Mouse (Mus musculus) layer of hippocampus, postnatal 10 days (tissue): ENCODE measurements at regions not wholly inside any gene's neighbourhood (a gene's known extent, or its start where the extent isn't known, plus 50 kb on each side); places are given as distances from the start of the nearest gene placed in this dataset.

Experiments
- DNase-seq, 2 experiments: peaks; one replicate each; pipeline ENCODE4 v3.0.0; 2021; ENCODE audit warnings: low spot score in 2 of 2

DNA sequence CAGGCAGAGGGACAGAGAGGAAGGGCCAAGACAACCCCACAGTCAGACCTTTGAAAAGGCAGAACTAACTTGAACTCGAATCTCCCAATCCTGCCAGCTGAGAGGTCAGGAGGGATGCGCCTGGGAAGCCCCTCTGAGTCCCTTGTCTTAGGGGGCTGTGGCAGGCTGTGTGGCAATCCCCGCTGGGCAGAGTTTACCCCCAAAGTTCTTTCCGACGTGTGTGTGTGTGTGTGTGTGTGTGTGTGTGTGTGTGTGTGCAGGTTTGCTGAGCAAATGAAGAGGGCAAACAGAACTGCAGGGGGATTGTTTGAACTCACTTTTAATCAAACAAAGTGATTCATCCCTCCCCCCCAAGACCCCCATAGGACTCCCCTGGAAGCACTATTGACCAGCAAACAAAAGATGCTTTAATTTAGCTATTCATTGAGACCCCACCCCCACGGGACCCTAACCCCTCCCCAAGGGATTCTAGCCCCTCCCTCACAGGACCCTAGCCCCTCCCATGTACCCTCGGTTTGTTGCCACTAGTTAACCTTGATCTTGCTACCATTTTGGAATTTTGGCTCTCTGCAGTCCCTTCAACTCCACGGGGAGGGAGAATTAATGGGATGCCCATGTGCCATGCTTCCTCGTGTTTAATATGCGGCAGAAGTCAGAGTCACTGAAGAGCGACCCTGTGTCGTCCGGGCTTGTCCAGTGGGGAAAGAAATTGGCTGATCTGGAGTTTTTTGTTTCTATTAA lies 143.4 kb upstream of the Gli2 start:
- no peak for DNase-seq

DNA sequence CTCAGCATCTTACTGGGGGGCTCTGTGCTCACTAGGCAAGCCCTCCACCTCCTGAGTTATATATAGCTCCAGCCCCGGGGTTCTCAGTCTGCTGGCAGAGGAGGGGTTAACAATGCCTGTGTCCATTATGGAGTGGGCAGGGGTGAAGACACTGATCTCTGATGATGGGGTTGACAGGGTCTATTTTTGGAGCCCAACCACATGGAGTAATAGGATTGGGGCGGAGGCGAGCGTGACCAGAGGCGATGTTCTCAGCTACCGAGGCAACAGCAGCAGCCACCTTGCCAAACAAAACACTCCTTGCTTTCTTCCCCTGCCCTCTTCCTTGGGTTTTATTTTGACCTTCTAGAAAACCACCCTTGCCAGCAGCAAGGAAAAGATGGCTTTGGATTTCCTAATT lies 141.1 kb upstream of the Gli2 start:
- DNase-seq = no peak

DNA sequence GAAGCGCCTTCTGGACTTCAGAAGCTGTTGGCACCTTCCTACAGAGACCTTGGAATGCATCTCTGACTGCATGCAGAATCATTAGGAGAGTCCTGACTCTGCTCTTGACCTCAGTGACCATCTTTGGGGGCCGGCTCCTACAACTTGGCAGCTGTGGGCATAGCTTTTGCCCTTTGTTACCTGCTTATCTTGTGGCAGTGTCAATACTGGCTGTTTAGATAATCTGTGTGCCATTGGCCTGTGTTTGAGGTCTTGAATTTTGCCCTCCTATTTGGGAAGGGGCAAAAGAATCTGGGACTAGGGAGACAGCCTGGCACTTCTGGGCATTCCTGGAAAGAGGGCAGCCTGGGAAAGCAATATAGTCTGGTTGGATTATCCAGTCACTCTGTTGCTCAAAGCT lies 137.8 kb upstream of the Gli2 start:
- DNase-seq = no peak

DNA sequence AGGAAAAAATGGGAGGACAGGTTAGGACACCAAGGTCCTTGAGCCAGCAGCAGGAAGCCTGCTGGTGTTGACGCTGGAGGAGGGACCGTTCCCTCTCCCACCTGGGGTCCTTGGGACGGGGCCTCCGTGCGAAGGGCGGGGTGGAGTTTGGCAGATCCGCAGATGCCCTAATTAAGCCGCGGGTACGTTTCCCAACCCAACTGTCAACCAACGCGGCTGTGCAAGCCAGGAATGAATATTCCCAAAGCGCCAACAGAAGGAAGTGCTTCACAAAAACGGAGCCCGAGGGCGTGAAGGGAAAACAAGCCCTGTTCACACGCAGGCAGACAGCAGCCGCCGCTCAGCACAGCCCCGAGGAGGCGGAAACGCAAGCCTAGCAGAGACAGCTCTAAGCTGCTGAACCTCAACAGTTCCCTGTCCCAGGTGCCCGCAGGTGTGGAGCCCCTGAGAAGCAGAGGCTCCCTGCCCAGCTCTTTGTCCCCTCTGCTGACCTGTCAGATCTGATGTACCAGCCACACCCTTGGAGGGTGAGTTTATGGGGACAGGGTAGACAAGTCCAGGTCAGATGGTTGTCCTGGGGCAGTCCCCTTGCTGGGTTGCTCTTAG lies 136.1 kb upstream of the Gli2 start:
- DNase-seq = peak; percentile 70 to 75

DNA sequence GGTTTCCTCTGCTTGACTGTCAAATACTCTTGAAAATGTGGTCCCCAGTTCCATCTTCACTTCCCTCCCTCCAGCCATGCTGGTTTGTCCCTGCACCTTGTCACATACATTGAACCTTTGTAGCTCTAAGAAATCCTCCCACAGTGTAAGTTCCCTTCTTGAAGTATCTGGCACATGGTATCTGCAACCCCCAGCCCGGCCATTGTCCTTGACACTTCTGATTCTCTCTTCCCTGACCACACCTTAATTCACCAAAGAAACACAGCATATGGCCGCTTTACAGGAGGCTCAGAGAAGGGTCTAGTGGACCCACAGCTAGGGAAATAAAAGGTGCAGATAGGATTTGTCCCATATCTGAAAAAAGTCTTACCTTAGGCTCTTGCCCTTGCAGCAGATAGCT lies 133.9 kb upstream of the Gli2 start:
- no peak for DNase-seq

DNA sequence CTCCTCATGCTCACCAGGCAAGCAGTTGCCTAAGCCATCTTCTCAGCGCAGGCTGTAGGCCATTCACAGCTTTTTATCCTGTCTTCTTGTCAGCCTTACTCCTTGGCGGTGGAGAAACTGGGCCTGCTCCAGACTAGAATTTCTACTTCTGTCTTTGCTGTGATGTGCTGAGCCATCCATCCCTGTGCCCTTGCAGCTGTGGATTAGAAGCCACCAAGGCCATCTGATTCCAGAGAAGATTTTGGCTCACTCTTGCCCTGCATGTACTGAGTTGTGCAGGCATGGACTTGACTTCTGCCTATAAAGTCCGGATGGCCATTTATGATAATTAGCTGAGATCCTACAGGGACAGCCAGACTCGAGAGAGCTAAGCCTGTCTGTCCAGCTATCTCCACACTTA lies 133.4 kb upstream of the Gli2 start:
- DNase-seq = no peak

DNA sequence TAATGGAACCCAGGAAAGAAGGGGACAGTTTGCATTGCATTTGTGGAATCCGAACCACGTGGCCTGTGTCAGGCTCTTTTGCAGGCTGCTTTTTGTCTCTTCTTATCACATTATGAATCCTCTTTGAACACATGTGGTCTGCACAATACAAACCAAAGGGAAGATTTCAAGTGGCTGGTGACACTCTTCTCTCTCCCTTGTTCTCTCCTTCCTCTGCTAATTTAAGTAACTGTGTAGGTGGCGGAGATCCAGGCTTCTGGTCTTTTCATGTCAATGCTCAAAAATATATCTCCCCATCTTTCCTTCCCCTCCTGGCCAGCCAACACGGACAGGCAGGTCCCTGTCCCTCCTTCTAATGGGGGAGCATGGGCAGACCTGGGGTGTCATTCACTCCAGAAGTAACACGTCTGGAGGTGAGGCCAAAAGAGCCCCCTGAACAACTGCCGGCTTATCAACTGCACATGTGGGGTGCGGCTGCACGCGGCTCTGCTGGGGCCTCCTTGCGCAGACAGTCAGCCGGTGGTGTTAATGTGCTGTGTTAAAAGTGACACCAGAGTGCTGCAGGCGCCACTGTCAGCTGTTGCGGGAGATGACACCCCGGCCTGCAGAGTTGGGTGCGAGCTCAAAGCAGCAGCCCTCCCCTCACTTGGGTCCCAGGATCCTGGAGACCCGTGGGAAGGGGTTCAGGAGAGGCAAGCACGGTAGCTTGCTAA lies 130.3 kb upstream of the Gli2 start:
- no peak for DNase-seq

DNA sequence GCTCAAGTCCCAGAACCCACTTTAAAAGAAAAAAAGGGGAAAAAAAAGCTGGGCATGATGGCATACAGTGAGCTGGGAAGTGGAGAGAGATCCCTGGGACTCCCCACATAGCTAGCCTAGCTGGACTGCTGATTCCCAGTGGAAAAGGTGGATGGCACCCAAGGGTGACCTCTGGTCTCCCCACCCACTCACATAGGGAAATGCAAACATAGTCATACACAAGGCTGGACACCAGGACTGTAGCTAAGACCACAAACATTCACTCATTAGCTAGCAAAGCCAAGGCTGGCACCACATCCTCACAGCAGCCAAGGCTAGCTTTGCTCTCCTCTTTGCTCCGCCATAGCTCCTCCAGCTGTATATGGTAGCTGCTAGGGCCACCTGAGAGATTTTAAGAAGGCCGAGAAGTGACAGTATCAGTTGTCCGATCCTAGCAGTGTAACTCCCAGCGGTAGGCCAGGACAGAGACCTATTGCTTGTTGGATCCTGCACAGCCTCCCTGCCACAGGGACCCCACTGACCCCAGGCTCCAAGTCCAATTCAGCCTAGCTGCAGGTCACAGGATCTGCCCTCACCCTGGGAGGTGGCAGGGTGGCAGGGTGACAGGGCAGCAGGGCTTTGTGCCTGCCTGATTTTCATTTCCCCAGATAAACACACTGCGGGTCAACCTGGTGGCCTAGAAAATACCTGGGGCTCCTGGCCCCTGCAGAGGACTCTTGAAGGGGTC lies 119.8 kb upstream of the Gli2 start:
- no peak for DNase-seq

DNA sequence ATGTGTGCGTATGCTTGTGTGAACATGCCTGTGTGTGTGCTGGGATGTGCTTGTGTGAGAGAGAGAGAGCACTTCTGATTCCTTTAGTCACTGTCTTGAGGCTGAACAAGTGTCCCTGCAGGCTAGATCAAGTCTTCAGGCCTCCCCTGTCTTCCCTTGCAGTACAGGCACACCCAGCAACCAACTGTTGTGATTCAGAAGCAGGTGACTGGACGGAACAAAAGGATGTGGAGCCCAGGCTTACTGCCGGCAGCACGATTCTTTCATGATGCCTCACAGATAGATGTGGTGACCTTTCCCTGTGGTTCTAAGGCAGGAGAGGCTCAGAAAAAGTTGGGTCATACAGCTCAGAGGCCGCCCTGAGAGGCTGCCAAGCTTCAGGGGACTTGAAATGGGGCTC lies 114.0 kb upstream of the Gli2 start:
- no peak for DNase-seq

DNA sequence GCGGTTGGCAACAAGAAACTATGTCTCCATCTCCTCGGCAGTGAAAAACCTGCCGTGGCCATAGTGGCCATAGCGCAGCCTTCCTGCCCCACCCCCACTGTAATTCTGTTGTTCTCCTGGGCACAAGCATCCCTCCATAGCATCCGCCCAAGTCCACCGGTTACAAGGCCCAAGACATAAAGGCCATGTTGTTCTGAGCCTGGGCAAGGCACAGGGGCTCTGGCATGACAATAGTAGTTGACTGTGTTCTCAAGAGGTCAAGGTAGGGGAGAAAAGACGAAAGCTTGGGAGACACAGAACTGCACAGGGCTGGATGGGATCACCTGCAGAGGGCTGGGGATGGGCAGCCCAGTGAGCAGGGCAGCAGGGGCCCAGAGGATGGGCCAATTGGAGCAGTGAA lies 112.9 kb upstream of the Gli2 start:
- DNase-seq = no peak

DNA sequence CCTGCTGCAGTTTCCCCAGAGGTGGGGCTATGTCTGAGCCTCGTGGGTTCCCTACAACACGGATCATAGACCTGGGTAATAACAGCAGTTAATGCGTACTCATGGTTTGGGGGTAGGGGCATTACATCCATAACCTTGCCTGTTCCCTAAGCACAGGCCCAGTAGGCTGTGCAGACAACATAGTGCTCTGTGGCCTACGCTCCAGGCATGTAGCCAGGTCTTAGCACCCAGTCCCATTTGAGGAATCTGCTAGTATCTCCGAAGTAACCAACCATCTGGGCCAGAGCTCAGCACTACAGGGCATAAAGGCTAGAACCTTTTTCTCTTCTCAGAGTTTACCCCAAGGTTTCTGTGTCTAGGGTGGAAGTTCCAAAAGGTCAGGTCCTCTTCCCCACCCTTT lies 111.4 kb upstream of the Gli2 start:
- DNase-seq = no peak

DNA sequence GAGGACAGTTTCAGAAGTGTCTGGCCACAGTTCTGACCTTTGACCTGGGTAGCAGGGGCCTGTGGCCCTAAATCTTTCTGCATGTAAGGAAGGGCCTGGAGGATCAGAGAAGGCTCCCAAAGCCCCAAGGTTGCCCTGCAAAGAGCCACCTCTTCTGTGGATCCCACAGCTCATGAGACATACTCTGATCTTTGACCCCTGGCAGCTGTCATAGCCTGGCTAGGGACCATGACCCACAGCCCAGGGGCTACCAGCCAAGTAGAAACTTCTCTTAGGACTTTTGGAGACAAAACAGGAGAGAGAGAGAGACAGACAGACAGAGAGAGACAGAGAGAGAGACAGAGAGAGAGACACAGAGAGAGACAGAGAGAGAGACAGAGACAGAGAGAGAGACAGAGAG lies 110.4 kb upstream of the Gli2 start:
- DNase-seq = no peak

DNA sequence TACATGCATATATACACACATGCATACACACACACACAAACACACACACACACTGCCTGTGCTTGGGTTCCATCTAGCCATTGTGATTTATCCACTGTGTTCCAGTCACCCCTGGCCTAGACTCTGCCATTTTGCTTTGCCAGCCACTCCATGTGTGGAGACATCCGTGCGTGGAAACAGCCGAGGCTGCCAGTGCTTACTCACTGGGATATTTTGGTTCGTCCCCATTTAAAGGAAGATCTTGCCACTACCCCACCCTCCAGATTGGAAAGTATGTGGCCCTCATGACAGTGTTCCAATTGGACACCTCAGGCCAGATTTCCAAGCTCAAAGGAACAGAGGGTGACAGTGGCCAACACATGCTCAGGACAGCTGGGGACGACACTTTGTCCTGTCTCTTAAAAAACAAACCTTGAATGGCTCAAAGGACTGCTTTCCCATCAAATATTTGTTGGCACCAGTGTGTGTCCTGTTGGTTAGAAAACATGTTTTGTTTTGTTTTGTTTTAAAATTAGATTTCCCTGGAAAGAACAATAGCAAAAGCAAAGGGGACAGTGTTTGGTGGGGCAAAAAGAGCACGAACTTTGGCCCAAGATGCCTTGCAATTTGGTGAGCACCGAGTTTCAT lies 109.8 kb upstream of the Gli2 start:
- DNase-seq = no peak

DNA sequence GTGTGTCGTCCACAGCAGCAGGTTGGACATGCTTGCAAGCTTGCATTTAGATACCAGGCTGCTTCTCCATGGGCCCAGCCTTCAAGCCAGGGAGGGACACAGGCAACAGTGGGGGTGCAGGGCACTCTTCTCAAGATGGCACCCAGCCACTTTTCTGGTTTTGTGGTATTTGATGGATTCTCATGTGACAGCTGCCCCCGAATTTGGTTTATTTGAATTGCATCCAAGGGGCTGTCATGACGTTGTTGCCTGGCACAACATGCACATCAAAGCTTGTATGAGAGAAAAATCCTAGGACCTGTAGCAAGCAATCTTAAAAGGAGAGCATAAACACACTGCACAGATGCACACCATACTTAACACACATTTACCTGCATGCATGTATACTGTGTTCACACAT lies 108.3 kb upstream of the Gli2 start:
- DNase-seq = peak in 1 of 2 experiments; percentile 31

DNA sequence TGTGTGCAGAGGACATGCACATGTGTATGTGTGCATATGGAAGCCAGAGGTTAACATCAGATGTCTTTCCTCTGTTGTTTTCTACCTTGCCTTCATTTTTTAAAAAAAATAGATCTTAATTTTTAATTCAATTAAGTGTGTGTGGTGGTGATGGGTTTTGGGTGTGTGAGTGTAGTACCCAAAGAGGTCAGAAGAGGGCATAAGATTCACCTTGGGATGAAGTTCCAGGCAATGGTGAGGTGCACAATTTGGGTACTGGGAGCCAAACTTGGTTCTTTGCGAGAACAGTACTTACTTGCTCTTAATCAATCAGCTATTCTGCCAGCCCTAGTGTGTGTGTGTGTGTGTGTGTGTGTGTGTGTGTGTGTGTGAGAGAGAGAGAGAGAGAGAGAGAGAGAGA lies 106.9 kb upstream of the Gli2 start:
- DNase-seq = no peak

DNA sequence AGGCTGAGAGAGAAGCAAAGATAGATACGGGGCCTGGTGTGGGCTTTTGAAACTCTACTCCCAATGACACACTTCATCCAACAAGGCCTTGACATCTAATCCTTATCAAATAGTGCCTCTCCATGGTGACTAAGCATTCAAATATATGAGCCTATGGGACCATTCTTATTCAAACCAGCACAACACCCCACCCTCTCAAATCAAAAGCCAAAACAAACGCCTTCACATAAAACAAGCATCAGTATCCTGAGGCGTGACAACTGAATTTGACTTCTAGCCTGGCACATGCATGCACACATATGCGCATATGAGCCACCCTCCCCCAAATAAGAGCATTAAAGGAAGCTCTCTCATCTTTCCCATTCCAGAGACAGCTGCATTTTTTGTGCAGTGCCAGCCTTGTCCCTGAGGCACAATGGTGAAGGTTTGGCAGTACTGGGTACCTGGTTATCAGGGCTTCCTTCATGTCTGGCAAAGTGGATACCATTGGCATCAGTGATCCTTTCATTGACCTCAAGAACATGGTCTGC lies 103.8 kb upstream of the Gli2 start:
- no peak for DNase-seq

DNA sequence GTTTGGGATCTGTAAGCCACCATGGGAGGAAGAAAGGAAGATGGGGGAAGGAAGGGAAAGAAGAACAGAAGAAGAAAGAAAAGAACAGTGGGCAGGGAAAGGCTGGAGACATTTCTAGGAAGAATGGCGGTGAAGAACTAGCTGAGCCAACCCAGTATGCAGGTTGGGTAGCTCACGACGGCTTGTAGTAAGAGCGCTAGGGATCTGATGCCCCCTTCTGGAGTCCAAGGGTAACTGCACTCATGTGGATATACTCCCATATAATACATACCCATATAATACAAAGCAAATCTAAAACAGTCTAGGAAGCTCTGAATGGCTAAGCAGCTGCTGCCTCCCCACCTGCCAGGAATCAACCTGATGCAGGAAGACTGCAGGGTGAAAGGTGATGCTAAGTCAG lies 100.2 kb upstream of the Gli2 start:
- DNase-seq = no peak

DNA sequence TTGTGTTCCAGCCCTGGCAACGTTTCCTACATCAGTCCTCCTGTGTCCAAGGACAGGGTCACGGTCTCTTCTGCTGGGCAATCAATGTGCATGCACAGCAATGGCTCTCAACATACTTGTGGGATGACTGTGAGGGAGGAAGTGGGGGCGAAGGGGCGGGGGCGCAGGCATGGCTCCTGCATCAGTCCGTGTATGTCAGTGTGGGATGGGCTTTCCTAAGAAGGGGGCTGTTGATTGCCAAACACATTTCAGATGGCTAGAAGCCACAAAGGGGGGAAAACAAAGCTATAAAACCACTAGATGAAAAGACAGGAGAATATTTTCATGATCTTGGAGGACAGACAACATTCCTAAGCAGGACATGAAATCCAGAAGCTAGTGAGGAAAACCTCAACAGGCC lies 99.4 kb upstream of the Gli2 start:
- DNase-seq = no peak

DNA sequence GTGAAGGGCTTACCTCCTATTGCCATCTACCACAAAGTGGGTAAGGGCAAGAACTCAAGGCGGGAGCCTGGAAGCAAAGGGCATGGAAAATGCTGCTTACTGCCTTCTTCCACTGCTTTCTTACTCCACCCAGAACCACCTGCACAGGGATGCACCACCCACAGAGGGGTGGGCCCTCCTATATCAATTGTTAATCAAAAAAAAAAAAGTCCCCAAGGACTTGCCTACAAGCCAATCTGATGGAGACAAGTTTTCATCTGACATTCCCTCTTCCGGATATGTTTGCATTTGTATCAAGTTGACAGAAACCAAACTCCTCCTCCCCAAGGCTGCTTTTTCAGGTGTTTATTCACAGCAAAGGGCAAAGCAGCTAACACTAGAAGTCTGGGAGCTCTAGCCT lies 94.1 kb upstream of the Gli2 start:
- DNase-seq = no peak

DNA sequence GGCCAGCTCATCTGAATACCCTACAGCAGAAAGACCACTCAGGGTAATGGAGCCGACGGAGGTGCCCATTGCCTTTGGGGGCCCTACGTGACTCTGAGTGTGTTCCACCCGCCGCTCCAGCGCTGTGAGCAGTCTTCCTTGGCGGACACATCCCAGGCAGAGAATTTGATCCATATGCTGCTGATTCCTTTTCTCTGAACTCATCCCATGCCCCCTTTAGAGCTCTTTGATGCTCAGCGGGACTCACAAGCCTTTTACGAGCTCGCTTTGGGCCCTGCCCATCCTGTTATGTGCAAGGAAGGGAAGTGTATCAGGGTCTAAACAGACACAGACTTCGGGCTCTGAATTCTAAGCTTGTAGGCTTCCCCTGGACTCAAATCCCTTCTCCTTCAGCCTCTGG lies 90.4 kb upstream of the Gli2 start:
- DNase-seq = no peak

DNA sequence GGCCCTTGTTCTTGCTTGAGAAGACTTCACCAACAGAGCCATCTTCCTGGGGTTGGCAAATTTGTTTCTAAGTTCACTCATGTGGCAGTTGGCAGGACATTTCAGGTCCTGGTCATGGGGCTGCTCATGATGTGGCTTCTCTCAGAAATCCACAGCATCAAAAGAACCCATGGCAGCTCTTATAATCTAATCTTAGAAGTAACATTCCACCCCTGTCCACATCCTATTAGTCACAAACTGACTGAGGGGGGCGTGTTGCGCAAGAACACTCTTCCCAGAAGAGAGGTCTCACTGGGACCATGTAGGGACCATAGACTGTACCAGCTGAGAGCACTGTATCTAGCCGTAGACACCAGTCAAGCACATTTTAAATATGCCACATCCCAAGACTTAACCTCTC lies 75.6 kb upstream of the Gli2 start:
- no peak for DNase-seq
